Mouse (Mus musculus) gastrocnemius, postnatal 36 days (tissue): ENCODE results near the gene Tm2d1. TPM values are rescaled to one million over a fixed set of nuclear protein-coding genes. Genes with fewer than 3 reads are reported as not detected.
"Not testable (repeated sequence)": the region's sequence is repeated elsewhere in the genome, so short reads cannot be mapped to it uniquely, and the experiment has no call there.

ENCODE experiments used
- DNase-seq, 2 experiments: peaks; one replicate each; pipeline ENCODE4 v3.0.0; 2022
- intact Hi-C: fragments of 180-260 bp; cut with DNase I; formaldehyde crosslinking; loops from one replicate; pipeline ENCODE4 v1.15.1; 2025
- long read RNA-seq, 2 experiments: library from polyadenylated mRNA; stranded (forward); transcript quantifications; one replicate each; pipeline ENCODE4 v2.0.0; 2021
- total RNA-seq, 2 experiments: library from RNA; stranded (reverse); gene quantifications; 2 replicates each; pipeline ENCODE4 v1.2.3; 2021

The Tm2d1 gene
- total RNA-seq = 10 to 100 TPM; 29.9 to 32.1 TPM
- long read RNA-seq, experiment 1, transcript Tm2d1-202 (7 exons, 1,027 nt) = major isoform, 71 of 73 reads
- long read RNA-seq, experiment 1, partial matches to known transcripts = 0 of 73 reads
- long read RNA-seq, experiment 1, other reads (novel, unspliced or antisense) = 1 of 73 reads
- long read RNA-seq, experiment 2, transcript Tm2d1-202 (7 exons, 1,027 nt) = major isoform, 81 of 88 reads
- long read RNA-seq, experiment 2, partial matches to known transcripts = 2 of 88 reads
- long read RNA-seq, experiment 2, other reads (novel, unspliced or antisense) = 3 of 88 reads

- intact Hi-C loops = no loop called here
- peak; percentile 72 to 74 for DNase-seq
These were observed at the start of gene Tm2d1 for GRCm38 (mm10) chr4:98382716-98383424. Gene Tm2d1, minus strand, starts transcription at chr4:98383306.

- no peak for DNase-seq
These were observed 45.3 kb upstream of the Tm2d1 start for GRCm38 (mm10) chr4:98428371-98428770.

GRCm38 (mm10) chr4:98415150-98415549 lies 32.0 kb upstream of the Tm2d1 start:
- DNase-seq, intact Hi-C loops: not testable (repeated sequence)

More at GRCm38 (mm10) chr4:98428371-98428770, 45.3 kb upstream of the Tm2d1 start:
- intact Hi-C loops = no loop called here

GRCm38 (mm10) chr4:98408455-98408854 lies 25.3 kb upstream of the Tm2d1 start:
- intact Hi-C loops = no loop called here
- no peak for DNase-seq

- intact Hi-C loops = no loop called here
- no peak for DNase-seq
These were observed 21.3 kb upstream of the Tm2d1 start for GRCm38 (mm10) chr4:98404412-98404811.

GRCm38 (mm10) chr4:98403492-98403891 lies 20.4 kb upstream of the Tm2d1 start:
- no peak for DNase-seq
- intact Hi-C loops = no loop called here

- intact Hi-C loops = no loop called here
- DNase-seq = no peak
These were observed 18.5 kb upstream of the Tm2d1 start for GRCm38 (mm10) chr4:98401584-98401962.

GRCm38 (mm10) chr4:98400926-98401583 lies 17.9 kb upstream of the Tm2d1 start:
- DNase-seq = no peak
- intact Hi-C loops = no loop called here

- peak; percentile 11 to 35 for DNase-seq
- intact Hi-C loops = no loop called here
These were observed 12.8 kb upstream of the Tm2d1 start, which contains the start of gene Patj for GRCm38 (mm10) chr4:98395690-98396437. Gene Patj, plus strand, starts transcription at chr4:98395785.

GRCm38 (mm10) chr4:98395346-98395689 lies 12.2 kb upstream of the Tm2d1 start:
- no peak for DNase-seq
- intact Hi-C loops = no loop called here

GRCm38 (mm10) chr4:98385036-98385435 lies 1.9 kb upstream of the Tm2d1 start:
- intact Hi-C loops = no loop called here
- no peak for DNase-seq

GRCm38 (mm10) chr4:98376943-98377342 lies 6.2 kb downstream of the Tm2d1 start:
- no peak for DNase-seq
- intact Hi-C loops = no loop called here

- intact Hi-C loops = no loop called here
These were observed 7.7 kb downstream of the Tm2d1 start for GRCm38 (mm10) chr4:98375401-98375800.

GRCm38 (mm10) chr4:98358034-98358809 lies 24.9 kb downstream of the Tm2d1 start:
- intact Hi-C loops = no loop called here
- DNase-seq = no peak

More at GRCm38 (mm10) chr4:98375401-98375800, 7.7 kb downstream of the Tm2d1 start:
- no peak for DNase-seq

GRCm38 (mm10) chr4:98348580-98348979 lies 34.5 kb downstream of the Tm2d1 start:
- intact Hi-C loops = no loop called here
- no peak for DNase-seq

- intact Hi-C loops = no loop called here
- DNase-seq = no peak
These were observed 37.3 kb downstream of the Tm2d1 start for GRCm38 (mm10) chr4:98345783-98346182.

- intact Hi-C loops = no loop called here
These were observed 43.0 kb downstream of the Tm2d1 start for GRCm38 (mm10) chr4:98339992-98340564.

GRCm38 (mm10) chr4:98338636-98339630 lies 44.2 kb downstream of the Tm2d1 start:
- intact Hi-C loops = no loop called here
- no peak for DNase-seq

More at GRCm38 (mm10) chr4:98339992-98340564, 43.0 kb downstream of the Tm2d1 start:
- DNase-seq = no peak
